Mouse (Mus musculus): Measurements from ENCODE around the gene Fate1.

- TF ChIP-seq GATA1 (IDR thresholded peaks at IDR 0.05; ENCODE audit: borderline replicate concordance, low read length), result no peak
- no peak for TF ChIP-seq CTCF (IDR thresholded peaks at IDR 0.05; ENCODE audit: low read depth, low read length)
- TF ChIP-seq POLR2AphosphoS5 (IDR thresholded peaks at IDR 0.05; ENCODE audit: insufficient replicate concordance, low read depth, low read length), result no peak
These were observed 49.5 kb downstream of the Fate1 start for GRCm38 (mm10) chrX:72022241-72022640.

Measured in G1E (cell line).